Mouse (Mus musculus): ENCODE results near the gene A730049H05Rik. TPM values are rescaled to one million over a fixed set of nuclear protein-coding genes. Genes with fewer than 3 reads are reported as not detected.

A730049H05Rik gene
- not detected in 2 replicates for polyA plus RNA-seq (2012; ENCODE audit: insufficient read depth, low replicate concordance)

DNA sequence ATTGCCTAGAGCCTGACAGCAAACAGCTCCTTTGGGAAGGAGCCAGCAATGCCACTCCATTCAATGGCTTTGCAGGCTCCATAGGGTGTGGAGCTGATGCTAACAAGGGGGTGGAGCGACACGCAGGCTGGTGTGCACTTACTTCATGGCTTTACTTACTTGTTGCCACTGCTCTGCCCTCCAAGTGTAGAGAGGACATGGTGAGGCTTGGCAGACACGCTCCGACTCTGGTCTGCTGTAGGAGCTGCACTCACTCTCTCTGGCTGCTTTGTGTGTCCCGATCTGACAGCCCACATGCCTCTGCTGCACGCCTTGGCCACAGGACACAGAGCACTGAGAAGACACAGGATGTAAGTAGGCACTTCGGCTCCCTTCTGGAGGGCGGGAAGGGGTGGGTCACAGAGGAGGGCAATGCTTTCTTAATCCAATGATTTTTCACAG, at the start of gene A730049H05Rik:
Gene A730049H05Rik (plus strand): TSS at position 168 of the 441 bp plus-strand sequence.
- TF ChIP-seq FLI1 (IDR thresholded peaks at IDR 0.05; ENCODE audit: low read length) (no peak), GATA1 (IDR thresholded peaks at IDR 0.05; ENCODE audit: borderline replicate concordance, low read length) (no peak)
- Histone ChIP-seq H3K9me3 (peaks cover 10% of the 10 kb centered on the region), H3K4me1 (no peaks in the 10 kb centered on the region)

GRCm38 (mm10) chr6:92776356-92776755, 39.9 kb upstream of the A730049H05Rik start:
- Histone ChIP-seq H3K36me3 (replicated peaks; ENCODE audit: low read length) (no peaks in the 10 kb centered on the region), H3K4me1 (no peaks in the 10 kb centered on the region), H3K27me3 (replicated peaks) (no peaks in the 10 kb centered on the region), H3K4me3 (replicated peaks) (no peak overlapping the region), H3K9me3 (0 out of 2 replicates have a peak, but pooled peaks cover 2% of the 10 kb centered on the region)
- TF ChIP-seq FLI1 (IDR thresholded peaks at IDR 0.05; ENCODE audit: low read length) = no peak
- no peak for TF ChIP-seq GATA1 (IDR thresholded peaks at IDR 0.05; ENCODE audit: borderline replicate concordance, low read length)

More for the DNA sequence above, at the start of gene A730049H05Rik:
- Histone ChIP-seq H3K4me3 (replicated peaks) (peak within 1 kb of the TSS; percentile 66), H3K27me3 (replicated peaks) (no peaks in the 10 kb centered on the region), H3K36me3 (replicated peaks; ENCODE audit: low read length) (no peaks in the 10 kb centered on the region)

GRCm38 (mm10) chr6:92779140-92779934, 36.9 kb upstream of the A730049H05Rik start:
- Histone ChIP-seq H3K4me1 (no peaks in the 10 kb centered on the region), H3K36me3 (replicated peaks; ENCODE audit: low read length) (no peaks in the 10 kb centered on the region), H3K4me3 (replicated peaks) (no peak overlapping the region), H3K9me3 (no peaks in the 10 kb centered on the region), H3K27me3 (replicated peaks) (no peaks in the 10 kb centered on the region)
- TF ChIP-seq GATA1 (IDR thresholded peaks at IDR 0.05; ENCODE audit: borderline replicate concordance, low read length) = no peak

DNA sequence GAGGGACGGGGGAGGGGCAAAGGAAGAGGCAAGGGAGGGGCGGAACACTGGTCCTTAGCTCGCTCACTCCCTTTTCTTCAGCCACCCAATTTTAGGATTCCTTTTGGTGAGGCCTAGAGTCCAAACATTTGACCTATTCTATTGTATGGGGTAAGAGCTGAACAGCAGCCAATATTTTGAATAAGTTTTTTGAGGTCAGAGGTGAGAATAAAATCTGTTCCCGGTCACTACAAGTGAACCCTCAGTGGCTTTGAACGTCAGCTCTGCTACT, 36.4 kb upstream of the A730049H05Rik start:
- no peaks in the 10 kb centered on the region for H3K4me1 ChIP-seq
- H3K27me3 ChIP-seq (replicated peaks) = no peaks in the 10 kb centered on the region
- H3K9me3 ChIP-seq = no peaks in the 10 kb centered on the region
- no peak overlapping the region for H3K4me3 ChIP-seq (replicated peaks)
- TF ChIP-seq FLI1 (IDR thresholded peaks at IDR 0.05; ENCODE audit: low read length) = no peak
- TF ChIP-seq GATA1 (IDR thresholded peaks at IDR 0.05; ENCODE audit: borderline replicate concordance, low read length) = no peak
- no peaks in the 10 kb centered on the region for H3K36me3 ChIP-seq (replicated peaks; ENCODE audit: low read length)

GRCm38 (mm10) chr6:92781446-92781845, 34.8 kb upstream of the A730049H05Rik start:
- Histone ChIP-seq H3K36me3 (replicated peaks; ENCODE audit: low read length) (no peaks in the 10 kb centered on the region), H3K4me1 (no peaks in the 10 kb centered on the region), H3K27me3 (replicated peaks) (peaks cover 6% of the 10 kb centered on the region), H3K4me3 (replicated peaks) (no peak overlapping the region), H3K9me3 (no peaks in the 10 kb centered on the region)
- TF ChIP-seq FLI1 (IDR thresholded peaks at IDR 0.05; ENCODE audit: low read length) (no peak), GATA1 (IDR thresholded peaks at IDR 0.05; ENCODE audit: borderline replicate concordance, low read length) (no peak)

DNA sequence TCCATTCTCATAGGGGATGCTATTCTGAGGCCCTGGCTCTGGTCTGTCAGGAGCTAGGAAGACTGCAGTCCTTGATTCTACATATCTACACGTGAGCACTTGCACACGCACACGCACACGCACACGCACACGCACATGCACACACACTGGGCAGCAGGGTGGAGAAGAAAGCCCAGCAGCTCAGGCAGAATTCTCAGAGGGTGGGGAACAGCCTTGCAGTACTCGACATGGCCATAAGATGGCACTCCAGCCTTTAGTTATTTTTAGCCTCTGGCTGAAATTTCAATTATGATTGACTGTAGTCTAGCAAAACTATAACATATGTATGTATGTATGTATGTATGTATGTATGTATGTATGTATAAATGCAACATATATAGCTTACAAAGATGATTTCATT, 31.5 kb upstream of the A730049H05Rik start:
- no peaks in the 10 kb centered on the region for H3K36me3 ChIP-seq (replicated peaks; ENCODE audit: low read length)
- TF ChIP-seq FLI1 (IDR thresholded peaks at IDR 0.05; ENCODE audit: low read length) (no peak), GATA1 (IDR thresholded peaks at IDR 0.05; ENCODE audit: borderline replicate concordance, low read length) (no peak)
- no peaks in the 10 kb centered on the region for H3K9me3 ChIP-seq
- H3K4me3 ChIP-seq (replicated peaks) = no peak overlapping the region
- no peaks in the 10 kb centered on the region for H3K4me1 ChIP-seq
- peaks cover 13% of the 10 kb centered on the region for H3K27me3 ChIP-seq (replicated peaks)

GRCm38 (mm10) chr6:92786701-92787375, 29.4 kb upstream of the A730049H05Rik start:
- no peaks in the 10 kb centered on the region for H3K9me3 ChIP-seq
- no peaks in the 10 kb centered on the region for H3K4me1 ChIP-seq
- peaks cover 13% of the 10 kb centered on the region for H3K27me3 ChIP-seq (replicated peaks)
- H3K36me3 ChIP-seq (replicated peaks; ENCODE audit: low read length) = no peaks in the 10 kb centered on the region
- no peak overlapping the region for H3K4me3 ChIP-seq (replicated peaks)
- no peak for TF ChIP-seq GATA1 (IDR thresholded peaks at IDR 0.05; ENCODE audit: borderline replicate concordance, low read length)
- no peak for TF ChIP-seq FLI1 (IDR thresholded peaks at IDR 0.05; ENCODE audit: low read length)

DNA sequence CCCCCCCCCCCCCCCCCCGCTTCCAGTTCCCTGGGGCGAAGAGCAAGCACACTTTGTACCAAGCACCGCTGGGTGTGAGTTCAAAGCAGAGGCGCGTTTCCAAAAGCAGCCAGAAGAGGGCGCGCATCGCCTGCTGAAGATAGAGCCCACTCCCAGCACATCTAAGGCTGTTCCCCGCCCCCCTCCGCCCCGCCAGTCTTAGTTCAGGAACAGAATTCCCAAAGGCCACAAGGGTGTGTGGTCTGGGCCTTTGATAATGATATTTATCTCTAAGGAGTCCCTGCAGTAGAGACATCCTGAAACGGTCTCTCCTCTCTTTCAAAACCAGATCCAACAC, 28.9 kb upstream of the A730049H05Rik start:
- Histone ChIP-seq H3K4me3 (replicated peaks) (no peak overlapping the region), H3K36me3 (replicated peaks; ENCODE audit: low read length) (no peaks in the 10 kb centered on the region), H3K4me1 (no peaks in the 10 kb centered on the region), H3K9me3 (no peaks in the 10 kb centered on the region), H3K27me3 (replicated peaks) (peaks cover 13% of the 10 kb centered on the region)
- TF ChIP-seq FLI1 (IDR thresholded peaks at IDR 0.05; ENCODE audit: low read length) (no peak), GATA1 (IDR thresholded peaks at IDR 0.05; ENCODE audit: borderline replicate concordance, low read length) (no peak)

DNA sequence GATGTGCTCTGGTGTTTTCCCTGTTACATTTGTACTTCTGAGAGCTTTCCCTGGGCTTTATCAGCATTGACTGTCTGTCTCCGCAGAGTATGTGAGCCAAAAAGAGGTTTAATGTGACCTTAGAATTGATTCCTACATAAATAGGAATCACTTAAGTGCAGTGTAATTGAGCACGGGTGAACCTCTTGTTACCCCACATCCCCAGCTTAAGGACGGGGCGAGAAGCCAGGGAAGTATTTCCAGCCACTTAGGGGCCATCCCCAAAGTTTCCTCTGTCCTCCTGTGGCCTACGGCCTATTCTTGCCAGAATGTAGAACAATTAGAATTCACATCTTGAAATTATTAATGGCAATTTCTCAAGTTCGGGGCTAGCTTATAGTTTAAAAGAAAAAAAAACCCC, 22.5 kb upstream of the A730049H05Rik start:
- H3K4me3 ChIP-seq (replicated peaks) = no peak overlapping the region
- H3K4me1 ChIP-seq = no peaks in the 10 kb centered on the region
- no peaks in the 10 kb centered on the region for H3K27me3 ChIP-seq (replicated peaks)

DNA sequence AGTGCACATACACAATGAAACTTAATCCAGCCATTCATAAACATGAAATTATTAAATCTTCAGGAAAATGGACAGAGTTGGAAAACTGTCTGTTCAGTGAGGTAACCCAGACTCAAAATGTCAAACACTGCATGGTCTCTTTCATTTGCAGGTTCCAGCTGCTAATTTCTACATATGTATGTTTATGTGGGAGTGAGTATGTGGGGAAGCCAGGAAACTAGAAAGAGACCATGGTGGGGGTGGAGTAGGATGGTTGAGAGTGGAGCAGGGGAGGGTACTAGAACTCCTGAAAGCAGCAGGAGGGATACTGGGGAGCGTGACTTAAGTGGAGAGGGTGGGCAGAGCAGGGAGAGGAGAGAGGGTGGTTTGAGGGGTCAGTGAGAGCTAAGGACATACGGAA, 14.8 kb upstream of the A730049H05Rik start:
- no peaks in the 10 kb centered on the region for H3K4me1 ChIP-seq
- H3K9me3 ChIP-seq = peaks cover 19% of the 10 kb centered on the region
- no peak overlapping the region for H3K4me3 ChIP-seq (replicated peaks)
- no peaks in the 10 kb centered on the region for H3K36me3 ChIP-seq (replicated peaks; ENCODE audit: low read length)
- TF ChIP-seq GATA1 (IDR thresholded peaks at IDR 0.05; ENCODE audit: borderline replicate concordance, low read length) (no peak), FLI1 (IDR thresholded peaks at IDR 0.05; ENCODE audit: low read length) (no peak)
- H3K27me3 ChIP-seq (replicated peaks) = no peaks in the 10 kb centered on the region

More for the DNA sequence above, 22.5 kb upstream of the A730049H05Rik start:
- TF ChIP-seq GATA1 (IDR thresholded peaks at IDR 0.05; ENCODE audit: borderline replicate concordance, low read length) = no peak
- TF ChIP-seq FLI1 (IDR thresholded peaks at IDR 0.05; ENCODE audit: low read length) = no peak
- H3K9me3 ChIP-seq = peaks cover 12% of the 10 kb centered on the region
- H3K36me3 ChIP-seq (replicated peaks; ENCODE audit: low read length) = no peaks in the 10 kb centered on the region

All from megakaryocyte, embryonic 14.5 days (primary cell).